Mouse (Mus musculus): ENCODE results near the gene Il12b.

Il12b gene

DNA sequence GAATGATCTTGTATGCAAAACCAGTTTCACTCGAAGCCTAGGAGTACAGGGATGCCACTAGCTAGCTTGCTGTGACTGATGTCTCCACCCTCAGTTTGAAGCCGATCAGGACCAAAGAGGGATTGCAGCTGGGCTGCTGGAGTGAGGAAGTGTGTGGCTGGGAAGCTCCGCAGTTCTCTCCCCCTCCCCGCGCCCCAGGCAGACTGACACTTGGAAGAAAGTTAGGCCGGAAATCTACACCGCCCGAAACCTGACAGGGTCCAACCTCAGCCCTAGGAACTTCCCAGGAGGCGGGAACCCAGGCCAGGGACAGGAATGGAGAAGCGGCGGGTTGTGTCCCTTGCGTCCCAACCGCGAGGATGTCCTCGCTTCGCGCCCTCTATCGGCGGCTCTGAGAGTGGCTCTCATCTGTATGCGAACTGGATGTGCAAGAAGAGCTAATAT, 1.1 kb upstream of the Il12b start:
- peak; percentile 74 for DNase-seq (ENCODE audit: low read depth, low spot score)
- Histone ChIP-seq H3K27me3 (ENCODE audit: control insufficient read depth, insufficient read depth, low read length, poor library complexity, severe bottlenecking) (no peaks in the 10 kb centered on the region), H3K36me3 (ENCODE audit: control insufficient read depth, insufficient read depth, low read length, poor library complexity, severe bottlenecking) (no peaks in the 10 kb centered on the region)

DNA sequence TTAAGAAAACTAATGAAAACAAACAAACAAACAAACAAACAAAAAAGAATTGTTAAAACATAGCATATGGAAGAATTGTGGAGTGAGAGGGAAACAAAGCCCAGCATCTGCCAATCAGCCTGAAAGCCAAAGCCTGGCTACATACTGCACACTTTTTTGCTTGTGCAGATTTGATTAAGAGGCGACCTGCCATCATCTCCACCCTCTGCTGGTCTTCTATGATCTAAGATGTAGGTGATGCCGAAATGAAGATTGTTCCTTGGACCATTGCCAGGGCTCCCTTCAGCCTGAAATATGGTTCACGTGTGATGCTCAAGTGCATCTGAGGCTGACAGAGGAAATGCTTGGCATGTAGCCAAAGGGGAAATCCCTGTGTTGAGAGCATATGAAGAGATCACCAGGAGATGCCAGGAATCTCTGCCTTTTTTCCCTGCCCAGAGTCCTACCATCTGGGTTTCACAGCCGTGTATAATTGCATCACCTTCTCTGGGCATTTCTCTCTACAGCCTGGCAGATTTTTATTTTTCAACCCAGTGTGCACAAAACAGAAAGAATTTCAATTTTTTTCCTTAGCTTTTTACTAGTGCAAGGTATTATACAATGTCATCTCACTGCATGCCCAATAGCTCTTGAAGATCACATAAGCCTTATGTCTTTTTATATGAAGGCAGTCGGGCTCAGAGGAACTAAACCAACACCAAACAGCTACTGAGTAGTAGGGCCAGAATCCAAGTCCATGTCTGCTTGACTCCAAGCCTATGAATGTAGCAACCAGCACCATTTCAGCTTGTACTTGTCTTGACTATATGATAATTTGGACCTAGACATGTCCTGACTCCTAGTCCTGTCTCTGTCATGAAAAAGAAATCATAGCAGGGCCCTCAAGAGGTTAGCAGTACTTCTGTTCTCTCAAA, 2.0 kb downstream of the Il12b start:
- no peaks in the 10 kb centered on the region for H3K36me3 ChIP-seq (ENCODE audit: control insufficient read depth, insufficient read depth, low read length, poor library complexity, severe bottlenecking)
- peak; percentile 36 for DNase-seq (ENCODE audit: low read depth, low spot score)
- no peaks in the 10 kb centered on the region; the same call in 1 of the 2 replicates for H3K27me3 ChIP-seq (ENCODE audit: control insufficient read depth, insufficient read depth, low read length, poor library complexity, severe bottlenecking)

DNA sequence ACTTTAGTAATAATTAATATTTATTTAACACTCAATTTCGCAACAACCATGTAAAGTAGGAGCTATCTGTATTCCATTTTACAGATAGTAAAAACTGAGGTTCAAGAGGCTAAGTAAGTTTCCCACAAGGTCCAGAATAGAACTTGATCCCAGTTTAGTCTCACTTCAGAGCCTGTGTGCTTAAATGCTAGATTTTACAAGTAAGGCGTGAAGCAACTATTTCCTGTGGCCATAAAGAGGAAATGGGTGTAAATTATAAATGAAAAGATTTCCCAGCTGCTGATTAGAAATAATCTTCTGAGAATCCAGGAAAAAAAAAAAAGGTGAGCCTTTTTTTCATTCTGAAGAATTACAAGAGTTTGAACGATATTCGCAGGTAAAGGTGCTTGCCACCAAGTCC, 5.2 kb downstream of the Il12b start:
- Histone ChIP-seq H3K27me3 (ENCODE audit: control insufficient read depth, insufficient read depth, low read length, poor library complexity, severe bottlenecking) (no peaks in the 10 kb centered on the region; the same call in 1 of the 2 replicates), H3K36me3 (ENCODE audit: control insufficient read depth, insufficient read depth, low read length, poor library complexity, severe bottlenecking) (no peaks in the 10 kb centered on the region)
- DNase-seq (ENCODE audit: low read depth, low spot score): no peak

DNA sequence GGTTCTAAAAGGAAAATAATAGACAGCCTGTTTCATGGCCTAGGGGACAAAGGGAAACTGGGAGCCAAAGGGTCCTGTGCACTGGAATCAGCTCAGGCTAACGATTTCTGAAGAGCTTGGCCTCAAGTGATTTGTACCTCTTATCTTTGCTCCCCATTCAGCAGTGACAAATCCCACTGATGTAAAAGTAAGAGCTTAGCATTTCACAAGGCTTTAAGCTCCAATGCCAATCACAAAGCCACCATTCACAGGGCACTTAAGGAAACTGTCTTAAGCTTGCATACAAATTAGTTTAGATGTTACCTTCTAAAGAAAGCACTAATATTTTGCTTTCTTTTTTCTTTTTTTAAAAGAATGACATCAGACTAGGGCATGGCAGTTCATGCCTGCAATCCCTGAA, 6.1 kb downstream of the Il12b start:
- no peak for DNase-seq (ENCODE audit: low read depth, low spot score)
- no peaks in the 10 kb centered on the region for H3K36me3 ChIP-seq (ENCODE audit: control insufficient read depth, insufficient read depth, low read length, poor library complexity, severe bottlenecking)
- H3K27me3 ChIP-seq (ENCODE audit: control insufficient read depth, insufficient read depth, low read length, poor library complexity, severe bottlenecking): no peaks in the 10 kb centered on the region; the same call in 1 of the 2 replicates

DNA sequence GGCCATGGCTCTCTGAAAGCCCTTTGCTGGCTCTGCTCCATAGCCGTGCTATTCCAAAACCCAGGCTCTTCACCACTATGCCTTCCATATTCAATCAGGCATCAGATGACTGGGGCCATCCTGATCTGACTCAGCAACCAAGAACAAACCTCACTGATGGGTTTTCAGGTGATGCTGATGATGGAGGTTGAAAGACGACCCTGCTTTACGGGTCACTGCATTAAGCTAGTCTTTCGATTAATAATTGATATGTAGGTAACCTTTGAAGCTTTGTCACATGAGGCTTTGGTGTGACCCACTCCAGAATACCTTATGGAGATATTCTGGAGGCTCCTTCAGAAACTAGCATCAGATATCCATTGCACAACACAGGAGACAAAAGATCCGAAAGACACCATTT, 6.6 kb downstream of the Il12b start:
- DNase-seq (ENCODE audit: low read depth, low spot score): no peak
- Histone ChIP-seq H3K36me3 (ENCODE audit: control insufficient read depth, insufficient read depth, low read length, poor library complexity, severe bottlenecking) (no peaks in the 10 kb centered on the region), H3K27me3 (ENCODE audit: control insufficient read depth, insufficient read depth, low read length, poor library complexity, severe bottlenecking) (no peaks in the 10 kb centered on the region; the same call in 1 of the 2 replicates)

DNA sequence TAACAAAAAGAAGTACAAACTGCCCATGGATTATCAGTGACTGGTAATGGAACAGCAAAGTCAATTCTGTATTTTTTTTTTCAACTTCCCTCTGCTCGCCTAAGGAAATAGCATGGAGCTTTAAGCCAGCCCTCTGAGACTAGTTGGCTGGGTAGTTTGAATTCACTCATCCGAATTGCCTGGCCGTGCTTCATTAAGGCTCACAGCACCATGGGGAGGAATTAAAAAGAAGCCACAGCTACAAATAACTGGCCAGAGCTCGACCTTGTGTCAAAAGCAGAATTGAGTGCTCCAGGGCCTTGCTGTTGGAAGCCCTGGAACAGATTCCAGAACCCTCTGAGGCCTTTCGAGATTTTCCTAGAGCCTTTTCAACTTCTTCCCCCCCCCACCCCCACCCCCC, 8.8 kb downstream of the Il12b start:
- no peaks in the 10 kb centered on the region for H3K36me3 ChIP-seq (ENCODE audit: control insufficient read depth, insufficient read depth, low read length, poor library complexity, severe bottlenecking)
- DNase-seq (ENCODE audit: low read depth, low spot score): no peak
- H3K27me3 ChIP-seq (ENCODE audit: control insufficient read depth, insufficient read depth, low read length, poor library complexity, severe bottlenecking): no peaks in the 10 kb centered on the region; the same call in 1 of the 2 replicates

DNA sequence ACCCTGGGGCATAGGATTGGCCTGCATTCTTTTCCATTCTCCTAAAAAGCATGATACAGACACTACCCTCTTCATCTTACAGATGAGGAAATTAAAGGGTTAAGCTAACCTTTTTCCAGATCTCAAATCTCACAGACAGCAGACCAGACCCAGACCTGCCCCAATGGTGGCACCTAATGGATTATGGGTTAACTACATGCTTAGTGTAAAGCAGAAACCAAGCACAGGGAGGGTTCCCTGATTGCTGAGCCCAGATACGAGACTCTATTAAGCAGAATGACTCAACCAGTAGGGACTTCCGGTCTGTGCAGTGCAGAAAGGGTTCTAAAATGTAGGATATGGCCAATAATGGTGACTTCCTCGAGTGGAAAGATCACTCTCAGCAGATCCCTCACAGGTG, 10.6 kb downstream of the Il12b start:
- Histone ChIP-seq H3K36me3 (ENCODE audit: control insufficient read depth, insufficient read depth, low read length, poor library complexity, severe bottlenecking) (no peaks in the 10 kb centered on the region), H3K27me3 (ENCODE audit: control insufficient read depth, insufficient read depth, low read length, poor library complexity, severe bottlenecking) (no peaks in the 10 kb centered on the region; the same call in 1 of the 2 replicates)
- DNase-seq (ENCODE audit: low read depth, low spot score): no peak

DNA sequence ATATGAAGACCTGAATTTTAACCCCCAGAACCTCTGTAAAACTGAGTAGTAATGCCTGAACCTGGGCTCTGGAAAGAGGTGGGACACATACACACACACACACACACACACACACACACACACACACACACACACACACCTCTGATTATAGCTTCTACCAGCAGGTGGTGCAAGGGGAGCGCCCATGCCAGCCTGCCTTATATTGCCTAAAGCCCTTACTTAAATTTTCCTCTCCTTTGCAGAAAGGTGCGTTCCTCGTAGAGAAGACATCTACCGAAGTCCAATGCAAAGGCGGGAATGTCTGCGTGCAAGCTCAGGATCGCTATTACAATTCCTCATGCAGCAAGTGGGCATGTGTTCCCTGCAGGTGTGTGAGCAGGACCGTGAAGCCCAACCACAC, 12.4 kb downstream of the Il12b start:
- Histone ChIP-seq H3K27me3 (ENCODE audit: control insufficient read depth, insufficient read depth, low read length, poor library complexity, severe bottlenecking) (no peaks in the 10 kb centered on the region; the same call in 1 of the 2 replicates), H3K36me3 (ENCODE audit: control insufficient read depth, insufficient read depth, low read length, poor library complexity, severe bottlenecking) (no peaks in the 10 kb centered on the region)
- DNase-seq (ENCODE audit: low read depth, low spot score): peak; percentile 54

DNA sequence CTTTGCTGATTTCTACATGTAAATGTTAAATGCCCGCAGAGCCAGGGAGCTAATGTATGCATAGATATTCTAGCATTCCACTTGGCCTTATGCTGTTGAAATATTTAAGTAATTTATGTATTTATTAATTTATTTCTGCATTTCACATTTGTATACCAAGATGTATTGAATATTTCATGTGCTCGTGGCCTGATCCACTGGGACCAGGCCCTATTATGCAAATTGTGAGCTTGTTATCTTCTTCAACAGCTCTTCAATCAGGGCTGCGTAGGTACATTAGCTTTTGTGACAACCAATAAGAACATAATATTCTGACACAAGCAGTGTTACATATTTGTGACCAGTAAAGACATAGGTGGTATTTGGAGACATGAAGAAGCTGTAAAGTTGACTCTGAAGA, 13.5 kb downstream of the Il12b start:
- no peak for DNase-seq (ENCODE audit: low read depth, low spot score)
- no peaks in the 10 kb centered on the region; the same call in 1 of the 2 replicates for H3K27me3 ChIP-seq (ENCODE audit: control insufficient read depth, insufficient read depth, low read length, poor library complexity, severe bottlenecking)
- no peaks in the 10 kb centered on the region for H3K36me3 ChIP-seq (ENCODE audit: control insufficient read depth, insufficient read depth, low read length, poor library complexity, severe bottlenecking)

DNA sequence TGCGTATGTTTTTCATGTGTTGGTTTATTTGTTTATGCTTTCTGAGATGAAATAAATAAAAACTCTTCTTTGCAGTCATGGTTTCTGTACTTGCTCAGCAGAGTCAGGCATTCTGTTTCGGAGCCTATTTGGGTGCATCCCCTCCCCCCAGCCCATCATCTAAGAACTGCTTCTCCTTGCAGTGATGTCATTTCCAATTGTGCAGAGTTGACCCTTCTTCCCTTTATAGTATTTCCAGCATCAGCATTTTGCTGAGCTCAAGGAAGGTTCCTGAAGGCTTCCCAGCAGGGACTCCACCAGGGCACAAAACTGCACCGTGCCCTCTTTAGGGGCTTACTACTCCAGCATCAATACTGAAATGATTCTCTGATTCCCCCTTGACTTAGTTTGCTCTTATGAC, 14.7 kb downstream of the Il12b start:
- H3K36me3 ChIP-seq (ENCODE audit: control insufficient read depth, insufficient read depth, low read length, poor library complexity, severe bottlenecking): no peaks in the 10 kb centered on the region
- H3K27me3 ChIP-seq (ENCODE audit: control insufficient read depth, insufficient read depth, low read length, poor library complexity, severe bottlenecking): no peaks in the 10 kb centered on the region
- no peak for DNase-seq (ENCODE audit: low read depth, low spot score)

DNA sequence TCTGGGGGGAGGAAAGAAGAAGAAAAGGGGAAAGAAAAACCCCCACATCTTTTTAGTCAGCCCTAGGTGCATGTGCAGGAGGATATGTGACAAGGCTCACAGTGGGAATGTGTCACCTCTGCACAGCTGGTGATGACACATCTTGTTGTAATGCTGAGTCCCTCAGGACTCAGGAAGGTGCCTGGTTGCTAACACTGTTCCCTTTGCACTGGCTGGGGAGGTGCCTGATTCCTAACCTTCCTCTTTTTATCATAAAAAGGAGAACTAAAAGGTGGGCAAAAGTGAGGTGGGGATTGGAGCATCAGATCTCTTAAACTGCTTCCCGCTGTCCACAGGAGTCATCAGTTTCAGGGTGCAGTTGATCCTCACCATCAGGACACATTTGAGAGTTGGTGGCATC, 17.5 kb downstream of the Il12b start:
- DNase-seq (ENCODE audit: low read depth, low spot score): no peak
- H3K36me3 ChIP-seq (ENCODE audit: control insufficient read depth, insufficient read depth, low read length, poor library complexity, severe bottlenecking): no peaks in the 10 kb centered on the region
- no peaks in the 10 kb centered on the region for H3K27me3 ChIP-seq (ENCODE audit: control insufficient read depth, insufficient read depth, low read length, poor library complexity, severe bottlenecking)

DNA sequence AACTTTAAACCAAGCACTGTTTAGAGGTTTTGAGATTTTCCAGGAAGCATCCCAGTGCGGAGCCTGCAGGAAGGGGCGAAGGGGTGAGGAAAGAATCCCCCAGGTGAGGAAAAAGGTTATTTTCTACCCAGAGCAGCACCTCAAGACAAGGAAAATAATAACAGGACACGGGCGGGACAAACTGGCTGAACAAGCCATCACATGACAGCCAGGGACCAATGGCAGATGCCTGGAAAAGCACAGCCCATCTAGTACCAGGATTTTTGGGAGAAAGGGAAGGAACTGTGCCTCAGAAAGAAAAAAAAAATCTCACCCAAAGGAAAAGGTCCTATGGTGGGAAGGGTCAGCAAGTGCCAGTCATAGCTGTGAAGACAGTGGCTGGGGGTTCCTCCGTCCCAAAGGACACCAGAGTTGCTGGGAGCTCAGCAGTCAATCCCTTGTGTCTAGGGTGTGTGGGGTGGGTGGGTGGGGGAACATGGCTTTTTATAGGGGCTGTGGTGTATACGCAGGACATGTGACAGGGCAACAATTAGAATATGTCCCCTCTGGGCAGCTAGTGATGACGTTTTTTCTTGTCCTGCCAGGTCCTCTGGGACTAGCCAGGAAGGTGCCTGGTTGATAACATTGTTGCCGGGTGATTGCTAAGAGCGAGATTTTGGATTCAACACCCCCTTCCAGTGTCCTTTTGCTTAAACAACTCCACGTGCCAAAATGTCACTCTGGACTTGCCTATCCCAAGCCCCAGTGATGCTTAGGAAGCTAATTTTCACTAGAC, 22.7 kb downstream of the Il12b start:
- Histone ChIP-seq H3K27me3 (ENCODE audit: control insufficient read depth, insufficient read depth, low read length, poor library complexity, severe bottlenecking) (no peaks in the 10 kb centered on the region), H3K36me3 (ENCODE audit: control insufficient read depth, insufficient read depth, low read length, poor library complexity, severe bottlenecking) (no peaks in the 10 kb centered on the region)
- no peak for DNase-seq (ENCODE audit: low read depth, low spot score)

DNA sequence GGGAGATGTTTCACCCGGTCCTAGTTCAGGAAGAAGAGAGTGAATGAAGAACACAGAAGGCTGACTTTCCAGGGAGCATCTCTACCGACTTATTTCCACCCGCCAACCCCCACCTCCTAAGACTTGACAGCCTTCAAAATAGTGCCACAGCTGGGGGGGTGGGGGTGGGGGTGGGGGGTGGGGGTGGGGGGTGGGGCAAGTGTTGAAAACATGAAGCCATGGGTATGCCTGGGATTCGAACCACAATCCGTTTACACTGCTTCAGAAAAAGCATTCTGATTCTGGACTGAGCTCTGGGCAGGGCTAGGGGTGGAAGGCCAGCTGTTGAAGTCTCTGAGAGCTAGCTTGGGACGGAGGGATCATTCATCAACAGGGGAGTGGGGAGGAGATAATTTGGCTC, 23.4 kb downstream of the Il12b start:
- no peaks in the 10 kb centered on the region for H3K27me3 ChIP-seq (ENCODE audit: control insufficient read depth, insufficient read depth, low read length, poor library complexity, severe bottlenecking)
- H3K36me3 ChIP-seq (ENCODE audit: control insufficient read depth, insufficient read depth, low read length, poor library complexity, severe bottlenecking): no peaks in the 10 kb centered on the region
- DNase-seq (ENCODE audit: low read depth, low spot score): no peak

DNA sequence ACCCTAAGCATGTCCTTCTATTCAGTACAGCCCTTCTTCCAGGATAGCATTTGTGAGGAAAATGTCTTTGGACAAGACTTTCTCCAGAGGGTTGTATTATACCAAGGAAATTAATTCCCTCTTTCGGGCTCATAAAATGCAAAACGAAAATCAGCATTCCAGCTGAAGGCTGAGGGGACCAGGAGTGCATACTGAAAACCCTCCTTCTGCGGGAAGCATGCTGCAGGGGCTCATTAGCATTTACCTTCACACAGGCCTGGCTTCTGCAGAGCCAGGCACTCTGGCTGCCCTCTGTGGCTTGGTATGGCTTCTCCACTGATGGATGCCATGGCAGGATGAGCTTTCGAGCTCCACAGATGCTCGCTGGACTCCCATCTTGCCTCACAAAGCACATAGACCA, 24.1 kb downstream of the Il12b start:
- no peak for DNase-seq (ENCODE audit: low read depth, low spot score)
- no peaks in the 10 kb centered on the region for H3K27me3 ChIP-seq (ENCODE audit: control insufficient read depth, insufficient read depth, low read length, poor library complexity, severe bottlenecking)
- H3K36me3 ChIP-seq (ENCODE audit: control insufficient read depth, insufficient read depth, low read length, poor library complexity, severe bottlenecking): no peaks in the 10 kb centered on the region

DNA sequence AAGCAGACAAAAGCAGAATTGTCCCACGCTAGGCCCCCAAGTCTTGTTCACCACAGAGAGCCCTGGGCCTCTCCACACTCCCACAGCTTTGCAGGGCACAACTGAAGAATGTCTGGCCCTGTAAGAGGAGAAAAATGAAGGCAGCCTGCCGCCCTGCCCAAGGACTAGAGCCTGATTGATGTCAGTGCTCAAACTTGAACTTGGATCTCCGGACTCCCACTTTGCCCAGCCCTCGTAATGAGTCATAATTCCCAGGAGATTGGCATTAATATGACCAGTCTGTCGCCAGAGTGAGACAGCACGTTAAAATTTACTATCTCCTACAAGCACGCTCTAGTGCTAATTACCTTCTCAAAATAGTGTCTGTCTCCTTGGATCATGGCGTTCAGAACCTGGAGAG, 25.1 kb downstream of the Il12b start:
- H3K36me3 ChIP-seq (ENCODE audit: control insufficient read depth, insufficient read depth, low read length, poor library complexity, severe bottlenecking): no peaks in the 10 kb centered on the region
- no peak for DNase-seq (ENCODE audit: low read depth, low spot score)
- no peaks in the 10 kb centered on the region for H3K27me3 ChIP-seq (ENCODE audit: control insufficient read depth, insufficient read depth, low read length, poor library complexity, severe bottlenecking)
